Mouse (Mus musculus) lung, postnatal 0 days (tissue): Measurements from ENCODE around the gene Traf2.

Source experiments
- CTCF ChIP-seq: IDR thresholded peaks from 2 replicates; pipeline ENCODE4 v1.5.1; 2016; ENCODE audit warnings: antibody characterized with exemption, mild to moderate bottlenecking
- EP300 ChIP-seq: IDR thresholded peaks from 2 replicates; pipeline ENCODE4 v1.6.1; 2016; ENCODE audit warnings: antibody characterized with exemption, mild to moderate bottlenecking, control low read depth

DNA sequence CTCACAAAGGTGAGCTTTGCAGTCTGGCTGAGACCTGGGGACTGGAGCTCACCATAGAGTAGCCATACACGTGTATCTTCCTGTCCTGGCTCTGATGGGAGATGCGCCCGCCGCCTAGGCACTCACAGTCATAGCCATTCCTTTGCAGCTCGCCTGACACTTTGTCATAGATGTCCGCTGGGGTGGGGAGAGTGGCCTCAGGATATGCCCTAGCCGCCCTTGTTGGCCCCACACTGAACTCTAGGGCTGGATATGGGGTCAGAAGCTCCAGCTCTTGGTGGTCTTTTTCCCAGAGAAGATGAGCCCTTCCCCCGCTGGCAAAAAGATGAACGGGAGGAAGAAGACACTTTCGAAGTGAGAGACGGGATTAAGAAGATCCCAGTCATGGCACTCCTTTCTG, 27.4 kb upstream of the Traf2 start:
- TF ChIP-seq CTCF (no peak), EP300 (no peak)
